Mouse (Mus musculus): Measurements from ENCODE around the gene Dock2. TPM values are rescaled to one million over a fixed set of nuclear protein-coding genes. Genes with fewer than 3 reads are reported as not detected.

The Dock2 gene
- total and polyA plus RNA-seq, 3 experiments, result 79.6 to 151 (median 133) TPM

- dilution Hi-C loops (cut with MboI; ENCODE audit: extremely low pct_ligation_motif_present, extremely low pct_unique_long_range_greater_than_20kb, low sequenced_read_pairs) (no loop called here), in situ Hi-C loops (cut with MboI; ENCODE audit: low pct_ligation_motif_present, low pct_unique_long_range_greater_than_20kb, low sequenced_read_pairs) (no loop called here)
- H3K27ac ChIP-seq (ENCODE audit: insufficient read depth, low read depth), result no peak overlapping the region
- no peak for DNase-seq (ENCODE audit: extremely low read depth)
- H3K4me3 ChIP-seq (replicated peaks in 1 of 3; ENCODE audit: low read depth in 2 of 3, low read length in 2 of 3, poor library complexity in 1 of 3), result no peak overlapping the region
- H3K27me3 ChIP-seq (replicated peaks), result no peaks in the 10 kb centered on the region
- H3K9ac ChIP-seq (ENCODE audit: insufficient read depth, low read depth), result no peak overlapping the region
- peaks cover 0 to 38% of the 10 kb centered on the region in 2 experiments; a peak in 3 of 4 replicates for H3K4me1 ChIP-seq (ENCODE audit: control insufficient read depth in 1 of 2, insufficient read depth in 2 of 2)
- peaks cover 66 to 92% of the 10 kb centered on the region in 2 experiments for H3K36me3 ChIP-seq (replicated peaks in 1 of 2; ENCODE audit: control insufficient read depth in 1 of 2, insufficient read depth in 1 of 2, low read length in 1 of 2)
- no peaks in the 10 kb centered on the region for H3K9me3 ChIP-seq (replicated peaks; ENCODE audit: low read length)
- TF ChIP-seq POLR2A (IDR thresholded peaks at IDR 0.05; ENCODE audit: low read depth, low read length) (no peak), BHLHE40 (IDR thresholded peaks at IDR 0.05; ENCODE audit: low read depth, low read length) (no peak)
- H3K79me2 ChIP-seq (replicated peaks; ENCODE audit: control insufficient read depth, extremely low read depth, insufficient read depth, poor library complexity, severe bottlenecking), result no peaks in the 10 kb centered on the region
- no peak overlapping the region for H3K4me2 ChIP-seq (ENCODE audit: insufficient read depth, low read depth, poor library complexity, severe bottlenecking)
These were observed 266.7 kb downstream of the Dock2 start for GRCm38 (mm10) chr11:34516971-34517370.

GRCm38 (mm10) chr11:34515301-34515700 is 268.4 kb downstream of the Dock2 start:
- dilution Hi-C loops (cut with MboI; ENCODE audit: extremely low pct_ligation_motif_present, extremely low pct_unique_long_range_greater_than_20kb, low sequenced_read_pairs) (no loop called here), in situ Hi-C loops (cut with MboI; ENCODE audit: low pct_ligation_motif_present, low pct_unique_long_range_greater_than_20kb, low sequenced_read_pairs) (no loop called here)

GRCm38 (mm10) chr11:34506390-34506789 is 277.3 kb downstream of the Dock2 start:
- H3K4me1 ChIP-seq (ENCODE audit: control insufficient read depth in 1 of 2, insufficient read depth in 2 of 2), result peaks cover 8 to 30% of the 10 kb centered on the region in 2 experiments

More at GRCm38 (mm10) chr11:34515301-34515700, 268.4 kb downstream of the Dock2 start:
- Histone ChIP-seq H3K9ac (ENCODE audit: insufficient read depth, low read depth) (no peak overlapping the region), H3K4me3 (replicated peaks in 1 of 3; ENCODE audit: low read depth in 2 of 3, low read length in 2 of 3, poor library complexity in 1 of 3) (no peak overlapping the region), H3K27ac (ENCODE audit: insufficient read depth, low read depth) (peak overlapping the region; percentile 7; the same call in 1 of the 2 replicates), H3K36me3 (replicated peaks in 1 of 2; ENCODE audit: control insufficient read depth in 1 of 2, insufficient read depth in 1 of 2, low read length in 1 of 2) (peaks cover 67 to 92% of the 10 kb centered on the region in 2 experiments), H3K4me1 (ENCODE audit: control insufficient read depth in 1 of 2, insufficient read depth in 2 of 2) (peaks cover 0 to 39% of the 10 kb centered on the region in 2 experiments; a peak in 3 of 4 replicates), H3K27me3 (replicated peaks) (no peaks in the 10 kb centered on the region), H3K4me2 (ENCODE audit: insufficient read depth, low read depth, poor library complexity, severe bottlenecking) (no peak overlapping the region), H3K79me2 (replicated peaks; ENCODE audit: control insufficient read depth, extremely low read depth, insufficient read depth, poor library complexity, severe bottlenecking) (no peaks in the 10 kb centered on the region), H3K9me3 (replicated peaks; ENCODE audit: low read length) (no peaks in the 10 kb centered on the region)
- DNase-seq (ENCODE audit: extremely low read depth), result no peak
- no peak for TF ChIP-seq USF1 (IDR thresholded peaks at IDR 0.05; ENCODE audit: low read depth, low read length)
- no peak for TF ChIP-seq KAT2A (IDR thresholded peaks at IDR 0.05; ENCODE audit: insufficient replicate concordance, low read length)
- no peak for TF ChIP-seq UBTF (IDR thresholded peaks at IDR 0.05; ENCODE audit: low read depth, low read length)
- no peak for TF ChIP-seq BHLHE40 (IDR thresholded peaks at IDR 0.05; ENCODE audit: low read depth, low read length)
- TF ChIP-seq JUN (IDR thresholded peaks at IDR 0.05; ENCODE audit: insufficient read depth, low read depth, low read length), result no peak
- TF ChIP-seq HCFC1 (IDR thresholded peaks at IDR 0.05; ENCODE audit: low read depth, low read length), result no peak
- TF ChIP-seq JUND (conservative IDR thresholded peaks at IDR 0.05; ENCODE audit: low read depth, low read length), result no peak
- no peak for TF ChIP-seq SIN3A (IDR thresholded peaks at IDR 0.05; ENCODE audit: low read length)
- TF ChIP-seq RCOR1 (conservative IDR thresholded peaks at IDR 0.05; ENCODE audit: low read depth, low read length), result no peak
- TF ChIP-seq TBP (conservative IDR thresholded peaks at IDR 0.05; ENCODE audit: low read depth, low read length), result no peak

More at GRCm38 (mm10) chr11:34506390-34506789, 277.3 kb downstream of the Dock2 start:
- no peak overlapping the region for H3K4me3 ChIP-seq (replicated peaks in 1 of 3; ENCODE audit: low read depth in 2 of 3, low read length in 2 of 3, poor library complexity in 1 of 3)
- DNase-seq (ENCODE audit: extremely low read depth), result peak; percentile 52
- TF ChIP-seq E2F4 (IDR thresholded peaks at IDR 0.05; ENCODE audit: insufficient replicate concordance, low read depth, low read length) (no peak), IRF4 (IDR thresholded peaks at IDR 0.05; ENCODE audit: low read depth, low read length) (no peak), ELF1 (IDR thresholded peaks at IDR 0.05; ENCODE audit: low read depth, low read length) (no peak), TCF12 (IDR thresholded peaks at IDR 0.05; ENCODE audit: low read depth, low read length) (peak; percentile 25; the same call in 1 of the 2 replicates), MEF2A (IDR thresholded peaks at IDR 0.05; ENCODE audit: borderline replicate concordance, low read depth, low read length) (peak; percentile 25; the same call in 1 of the 2 replicates), EP300 (IDR thresholded peaks at IDR 0.05; ENCODE audit: low read length) (peak; percentile 71), JUND (conservative IDR thresholded peaks at IDR 0.05; ENCODE audit: low read depth, low read length) (peak; percentile 85; the same call in 1 of the 2 replicates), JUN (IDR thresholded peaks at IDR 0.05; ENCODE audit: insufficient read depth, low read depth, low read length) (peak; percentile 68)
- dilution Hi-C loops (cut with MboI; ENCODE audit: extremely low pct_ligation_motif_present, extremely low pct_unique_long_range_greater_than_20kb, low sequenced_read_pairs), result no loop called here
- no peaks in the 10 kb centered on the region for H3K79me2 ChIP-seq (replicated peaks; ENCODE audit: control insufficient read depth, extremely low read depth, insufficient read depth, poor library complexity, severe bottlenecking)
- H3K4me2 ChIP-seq (ENCODE audit: insufficient read depth, low read depth, poor library complexity, severe bottlenecking), result no peak overlapping the region
- H3K9ac ChIP-seq (ENCODE audit: insufficient read depth, low read depth), result no peak overlapping the region
- no peaks in the 10 kb centered on the region for H3K9me3 ChIP-seq (replicated peaks; ENCODE audit: low read length)
- in situ Hi-C loops (cut with MboI; ENCODE audit: low pct_ligation_motif_present, low pct_unique_long_range_greater_than_20kb, low sequenced_read_pairs), result no loop called here
- H3K27me3 ChIP-seq (replicated peaks), result no peaks in the 10 kb centered on the region
- H3K27ac ChIP-seq (ENCODE audit: insufficient read depth, low read depth), result no peak overlapping the region
- peaks cover 61 to 93% of the 10 kb centered on the region in 2 experiments for H3K36me3 ChIP-seq (replicated peaks in 1 of 2; ENCODE audit: control insufficient read depth in 1 of 2, insufficient read depth in 1 of 2, low read length in 1 of 2)
